Mouse (Mus musculus) thymus, adult 2 months (tissue): ENCODE results near the gene Srpk2. TPM values are rescaled to one million over a fixed set of nuclear protein-coding genes. Genes with fewer than 3 reads are reported as not detected.
"Not testable (repeated sequence)": the region's sequence is repeated elsewhere in the genome, so short reads cannot be mapped to it uniquely, and the experiment has no call there.

Experiments used
- DNase-seq: peaks from one replicate; pipeline ENCODE4 v3.0.0; 2021
- H3K27ac ChIP-seq: fragments of 200-500 bp; 2 replicates; pipeline ENCODE4 v1.5.1; 2012; ENCODE audit warnings: low read length, control low read depth; ENCODE audit not compliant: control insufficient read depth, insufficient read depth
- H3K27me3 ChIP-seq: fragments of 200-500 bp; 2 replicates; pipeline ENCODE4 v1.6.1; 2012; ENCODE audit warnings: mild to moderate bottlenecking, low read length, moderate library complexity, mixed read lengths; ENCODE audit not compliant: control insufficient read depth, insufficient read depth
- H3K36me3 ChIP-seq: fragments of 200-500 bp; 2 replicates; pipeline ENCODE4 v1.6.1; 2012; ENCODE audit warnings: mild to moderate bottlenecking, low read length, moderate library complexity; ENCODE audit not compliant: control insufficient read depth, insufficient read depth
- H3K4me1 ChIP-seq: fragments of 200-500 bp; replicated peaks from 2 replicates; pipeline ENCODE4 v1.6.1; 2012; ENCODE audit warnings: low read length; ENCODE audit not compliant: control insufficient read depth, insufficient read depth
- H3K4me3 ChIP-seq: fragments of 200-500 bp; 2 replicates; pipeline ENCODE4 v1.5.1; 2012; ENCODE audit warnings: mild to moderate bottlenecking, low read length, control low read depth, moderate library complexity; ENCODE audit not compliant: control insufficient read depth, insufficient read depth
- CTCF ChIP-seq: fragments of 200-500 bp; IDR thresholded peaks from 2 replicates; pipeline ENCODE4 v1.5.1; 2012; ENCODE audit warnings: mild to moderate bottlenecking, control low read depth, low read length, moderate library complexity, borderline replicate concordance; ENCODE audit not compliant: control insufficient read depth, poor library complexity, insufficient read depth; ENCODE audit errors: extremely low read depth
- POLR2A ChIP-seq: fragments of 200-500 bp; IDR thresholded peaks from 2 replicates; pipeline ENCODE4 v1.6.1; 2012; ENCODE audit warnings: mild to moderate bottlenecking, low read length, control low read depth, moderate library complexity; ENCODE audit not compliant: control insufficient read depth, poor library complexity, insufficient read depth; ENCODE audit errors: extremely low read depth
- WGBS: fragments of 180-500 bp; shearing (Covaris S2); methylation state at CpG from one replicate; pipeline ENCODE4 v1.1.7; 2018; 5-methylcytosine and 5-hydroxymethylcytosine counted together
- polyA plus RNA-seq: library from polyadenylated mRNA; depleted of rRNA; stranded (reverse); fragments of >200 nt; gene quantifications from 2 replicates; pipeline ENCODE4 v1.2.3, GENCODE M21; 2012

Srpk2 gene
- polyA plus RNA-seq, 1 experiment: 13.8 TPM

DNA sequence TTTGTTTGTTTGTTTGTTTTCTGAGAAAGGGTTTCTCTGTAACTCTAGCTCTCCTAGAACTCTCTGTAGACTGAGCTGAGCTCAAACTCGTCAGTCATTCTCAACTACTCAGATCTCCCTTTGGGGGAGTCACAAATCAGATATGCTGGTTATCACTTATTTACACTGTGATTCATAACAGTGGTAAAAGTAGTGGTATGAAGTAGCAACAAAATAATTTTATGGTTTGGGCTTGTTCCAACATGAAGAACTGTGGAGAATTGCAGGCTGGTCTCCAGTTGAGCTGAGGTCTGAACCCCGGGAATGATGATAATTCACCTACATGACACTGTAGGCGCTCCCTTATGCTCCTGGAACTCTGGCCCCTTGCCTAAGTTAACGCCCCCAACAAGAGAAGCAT, 124.2 kb downstream of the Srpk2 start:
- Histone ChIP-seq H3K36me3 (peaks cover 13% of the 10 kb centered on the region), H3K27ac (no peak overlapping the region), H3K4me3 (no peak overlapping the region), H3K4me1 (no peaks in the 10 kb centered on the region), H3K27me3 (no peaks in the 10 kb centered on the region; the same call in 1 of the 2 replicates)
- TF ChIP-seq CTCF (no peak), POLR2A (no peak)
- no peak for DNase-seq
- WGBS: 95% methylated on average over 4 of the region's 4 CpGs

GRCm38 (mm10) chr5:23556007-23556770, 128.2 kb downstream of the Srpk2 start:
- no peak for TF ChIP-seq CTCF
- no peak for TF ChIP-seq POLR2A
- Histone ChIP-seq H3K27me3 (no peaks in the 10 kb centered on the region; the same call in 1 of the 2 replicates), H3K4me3 (no peak overlapping the region), H3K36me3 (no peaks in the 10 kb centered on the region), H3K4me1 (no peaks in the 10 kb centered on the region), H3K27ac (no peak overlapping the region)
- 96% methylated on average over 7 of the region's 7 CpGs for WGBS
- no peak for DNase-seq

DNA sequence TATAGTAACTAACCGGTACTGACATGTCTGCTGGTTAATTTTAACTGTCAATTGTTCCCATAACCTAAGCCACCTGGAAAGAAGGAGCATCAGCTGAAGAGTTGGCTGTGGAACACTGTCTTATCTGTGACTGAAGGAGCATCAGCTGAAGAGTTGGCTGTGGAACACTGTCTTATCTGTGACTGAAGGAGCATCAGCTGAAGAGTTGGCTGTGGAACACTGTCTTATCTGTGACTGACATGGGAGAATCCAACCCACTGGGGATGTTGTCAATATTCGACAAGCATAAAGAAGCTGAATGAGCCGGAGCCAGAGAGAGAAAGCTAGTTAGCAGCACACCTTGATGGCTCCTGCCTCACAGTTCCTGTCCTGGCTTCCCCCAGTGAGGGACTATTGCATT, 131.1 kb downstream of the Srpk2 start:
- not testable (repeated sequence) for H3K27me3 ChIP-seq, H3K4me3 ChIP-seq, H3K4me1 ChIP-seq, H3K27ac ChIP-seq, H3K36me3 ChIP-seq, DNase-seq
- 92% methylated on average over 3 of the region's 3 CpGs for WGBS

GRCm38 (mm10) chr5:23551687-23552086, 132.7 kb downstream of the Srpk2 start:
- Histone ChIP-seq H3K27ac (no peak overlapping the region), H3K27me3 (no peaks in the 10 kb centered on the region), H3K4me3 (no peak overlapping the region), H3K36me3 (0 out of 2 replicates have a peak, but pooled peaks cover 5% of the 10 kb centered on the region), H3K4me1 (no peaks in the 10 kb centered on the region)
- no peak for DNase-seq
- TF ChIP-seq POLR2A: no peak
- TF ChIP-seq CTCF: no peak
- 89% methylated on average over 5 of the region's 5 CpGs for WGBS

- 93% methylated on average over 7 of the region's 7 CpGs for WGBS
- Histone ChIP-seq H3K27me3 (no peaks in the 10 kb centered on the region), H3K36me3 (no peaks in the 10 kb centered on the region; the same call in 1 of the 2 replicates), H3K4me1 (no peaks in the 10 kb centered on the region), H3K27ac (no peak overlapping the region), H3K4me3 (no peak overlapping the region)
- DNase-seq: no peak
- TF ChIP-seq POLR2A (no peak), CTCF (no peak)
Measured at GRCm38 (mm10) chr5:23535692-23536091, 148.7 kb downstream of the Srpk2 start.

GRCm38 (mm10) chr5:23531541-23532096, 152.8 kb downstream of the Srpk2 start:
- Histone ChIP-seq H3K4me3 (no peak overlapping the region), H3K36me3 (no peaks in the 10 kb centered on the region; the same call in 1 of the 2 replicates), H3K4me1 (peaks cover 7% of the 10 kb centered on the region), H3K27ac (no peak overlapping the region), H3K27me3 (no peaks in the 10 kb centered on the region)
- no peak for DNase-seq
- 96% methylated on average over 7 of the region's 7 CpGs for WGBS
- no peak for TF ChIP-seq POLR2A
- TF ChIP-seq CTCF: no peak

GRCm38 (mm10) chr5:23531100-23531499, 153.3 kb downstream of the Srpk2 start:
- Histone ChIP-seq H3K4me3 (no peak overlapping the region), H3K36me3 (no peaks in the 10 kb centered on the region; the same call in 1 of the 2 replicates), H3K27ac (no peak overlapping the region), H3K4me1 (peaks cover 11% of the 10 kb centered on the region), H3K27me3 (no peaks in the 10 kb centered on the region)
- DNase-seq: no peak
- WGBS: 96% methylated on average over 6 of the region's 6 CpGs
- TF ChIP-seq POLR2A (no peak), CTCF (no peak)
